Mouse (Mus musculus) ES-Bruce4 (cell line): ENCODE measurements around the gene Gsta3. TPM values are rescaled to one million over a fixed set of nuclear protein-coding genes. Genes with fewer than 3 reads are reported as not detected.

Experiments used
- H3K27ac ChIP-seq: 2 replicates; pipeline ENCODE4 v1.5.1; 2012; ENCODE audit warnings: low read length, inconsistent platforms; ENCODE audit not compliant: insufficient read depth
- H3K27me3 ChIP-seq: 2 replicates; pipeline ENCODE4 v1.6.1; 2012; ENCODE audit warnings: mild to moderate bottlenecking, low read length, inconsistent platforms; ENCODE audit not compliant: control insufficient read depth, poor library complexity, insufficient read depth, severe bottlenecking
- H3K36me3 ChIP-seq: 2 replicates; pipeline ENCODE4 v1.6.1; 2012; ENCODE audit warnings: inconsistent platforms, mild to moderate bottlenecking, low read length, moderate library complexity; ENCODE audit not compliant: control insufficient read depth, poor library complexity, insufficient read depth, severe bottlenecking
- H3K4me1 ChIP-seq: one replicate; pipeline ENCODE4 v1.8.1; 2011; ENCODE audit warnings: low read length; ENCODE audit not compliant: control insufficient read depth, insufficient read depth
- H3K4me3 ChIP-seq: 2 replicates; pipeline ENCODE4 v1.5.1; 2011; ENCODE audit warnings: low read depth, mild to moderate bottlenecking, low read length
- H3K9ac ChIP-seq: 2 replicates; pipeline ENCODE4 v1.6.1; 2012; ENCODE audit warnings: low read depth, mild to moderate bottlenecking, inconsistent platforms; ENCODE audit not compliant: poor library complexity, severe bottlenecking
- H3K9me3 ChIP-seq: replicated peaks from 2 replicates; pipeline ENCODE4 v1.6.1; 2012; ENCODE audit warnings: mild to moderate bottlenecking, low read length, inconsistent platforms; ENCODE audit not compliant: control insufficient read depth, poor library complexity, insufficient read depth, severe bottlenecking
- CTCF ChIP-seq: IDR thresholded peaks from one replicate; pipeline ENCODE4 v1.8.1; 2011; ENCODE audit warnings: low read depth, low read length
- EP300 ChIP-seq: IDR thresholded peaks from 2 replicates; pipeline ENCODE4 v1.6.1; 2011; ENCODE audit warnings: low read depth, low read length; ENCODE audit not compliant: insufficient read depth
- POLR2A ChIP-seq: IDR thresholded peaks from one replicate; pipeline ENCODE4 v1.8.1; 2011; ENCODE audit warnings: low read length; ENCODE audit not compliant: insufficient read depth
- polyA plus RNA-seq: library from polyadenylated mRNA; stranded (reverse); fragments of >200 nt; gene quantifications from 2 replicates; pipeline ENCODE4 v1.2.4, GENCODE M21; 2011; ENCODE audit warnings: low read depth; ENCODE audit not compliant: missing spikeins, insufficient read depth, insufficient read length

Gsta3 gene
- polyA plus RNA-seq, 1 experiment, result 1.5 TPM

- Histone ChIP-seq H3K9ac (no peak overlapping the region), H3K27me3 (no peaks in the 10 kb centered on the region), H3K4me1 (no peaks in the 10 kb centered on the region), H3K4me3 (no peak overlapping the region), H3K27ac (no peak overlapping the region), H3K36me3 (no peaks in the 10 kb centered on the region), H3K9me3 (no peaks in the 10 kb centered on the region)
- TF ChIP-seq CTCF (no peak), POLR2A (no peak), EP300 (no peak)
Measured at GRCm38 (mm10) chr1:21304646-21305045, 64.3 kb downstream of the Gsta3 start.

- Histone ChIP-seq H3K9me3 (no peaks in the 10 kb centered on the region), H3K27ac (no peak overlapping the region), H3K36me3 (no peaks in the 10 kb centered on the region), H3K27me3 (no peaks in the 10 kb centered on the region), H3K4me1 (no peaks in the 10 kb centered on the region), H3K4me3 (no peak overlapping the region), H3K9ac (no peak overlapping the region)
- TF ChIP-seq CTCF (no peak), EP300 (no peak), POLR2A (no peak)
Measured at GRCm38 (mm10) chr1:21305443-21305842, 65.1 kb downstream of the Gsta3 start.

- Histone ChIP-seq H3K27me3 (no peaks in the 10 kb centered on the region), H3K9me3 (no peaks in the 10 kb centered on the region), H3K36me3 (no peaks in the 10 kb centered on the region), H3K9ac (no peak overlapping the region), H3K27ac (no peak overlapping the region), H3K4me1 (no peaks in the 10 kb centered on the region), H3K4me3 (no peak overlapping the region)
- TF ChIP-seq EP300, result no peak
- TF ChIP-seq POLR2A, result no peak
- no peak for TF ChIP-seq CTCF
Measured at GRCm38 (mm10) chr1:21314336-21314735, 73.9 kb downstream of the Gsta3 start.

Other genes starting within 250 kb of the Gsta3 start
- 15.2 TPM in 2 replicates for gene Tram2, start 161.4 kb upstream of the Gsta3 start, polyA plus RNA-seq
- gene Tmem14a, start 22.0 kb upstream of the Gsta3 start, polyA plus RNA-seq, result 3.8 and 6.6 TPM in 2 replicates
- not detected in 2 replicates for gene Khdc1a, start 109.1 kb downstream of the Gsta3 start, polyA plus RNA-seq
- not detected in 2 replicates for gene Khdc1c, start 127.7 kb downstream of the Gsta3 start, polyA plus RNA-seq
- gene Khdc1b, start 143.0 kb downstream of the Gsta3 start, polyA plus RNA-seq, result not detected in 2 replicates